In genomic region chr1:36149411-36149810, GRCm38 (mm10) we compare ENCODE assay signal across 9 mouse cellular contexts.
DNase-seq lines count a peak whose midpoint lies in the region; ATAC-seq and TF ChIP-seq lines count a peak whose summit lies in the region.
"Had no signal": no experiment of that assay in that cellular context is flagged by ENCODE, and none has a peak within 500 bp of the region (broad histone marks: within the 10 kb centered on the region; RNA-seq: fewer than 3 reads in every experiment).

No protein-coding gene starts in this region.

- no peak overlapping the region for H3K4me2 ChIP-seq in liver, postnatal 0 days (ENCODE audit: low read depth, low read length)
- H3K4me2 ChIP-seq: heart, embryonic 13.5 days had no signal

- H3K9ac ChIP-seq in liver, postnatal 0 days (replicated peaks) = no peak overlapping the region
- H3K9ac ChIP-seq: heart, embryonic 13.5 days had no signal

- peaks cover 83% of the 10 kb centered on the region for H3K36me3 ChIP-seq in liver, postnatal 0 days (replicated peaks; ENCODE audit: insufficient read depth, low read length)

- TF ChIP-seq CTCF in layer of hippocampus, adult 2 months (conservative IDR thresholded peaks at IDR 0.05) = peak; percentile 77
- peak; percentile 73 for TF ChIP-seq CTCF in liver, postnatal 0 days (IDR thresholded peaks at IDR 0.05; ENCODE audit: low read depth)

- TF ChIP-seq EP300 in liver, postnatal 0 days (IDR thresholded peaks at IDR 0.05; ENCODE audit: low read depth) = no peak

- no peak overlapping the region for H3K27ac ChIP-seq in layer of hippocampus, adult 2 months
- no peak overlapping the region for H3K27ac ChIP-seq in liver, postnatal 0 days (ENCODE audit: low read depth)

- DNase-seq in layer of hippocampus, adult 2 months (ENCODE audit: low spot score in 2 of 2) = peak in 1 of 2 experiments; percentile 23
- DNase-seq in layer of hippocampus, postnatal 36 days = no peak
- DNase-seq in MN1 (ENCODE audit: low spot score) = peak; percentile 48
- peak; percentile 46 to 55 for DNase-seq in cerebellum, postnatal 14 days
- DNase-seq in liver, postnatal 0 days = peak; percentile 51
- DNase-seq in thymus, postnatal 25 days = peak; percentile 93
- no peak for DNase-seq in layer of hippocampus, adult 9-11 months

- no peaks in the 10 kb centered on the region for H3K9me3 ChIP-seq in liver, postnatal 0 days (ENCODE audit: low read length)
- H3K9me3 ChIP-seq: heart, embryonic 13.5 days; megakaryocyte, embryonic 14.5 days had no signal

- H3K4me1 ChIP-seq in liver, postnatal 0 days (ENCODE audit: insufficient read depth) = peaks cover 3% of the 10 kb centered on the region; the same call in 1 of the 2 replicates

- no peak overlapping the region for H3K4me3 ChIP-seq in layer of hippocampus, adult 2 months
- H3K4me3 ChIP-seq in liver, postnatal 0 days (ENCODE audit: low read depth, low read length) = no peak overlapping the region
- H3K4me3 ChIP-seq: heart, embryonic 13.5 days had no signal

- H3K27me3 ChIP-seq in liver, postnatal 0 days (ENCODE audit: insufficient read depth, low read length) = no peaks in the 10 kb centered on the region
- H3K27me3 ChIP-seq: heart, embryonic 13.5 days; megakaryocyte, embryonic 14.5 days had no signal

- 53% methylated on average over 1 of the region's 1 CpGs for WGBS in liver, postnatal 0 days (ENCODE audit: insufficient replicate concordance)

- ATAC-seq in liver, postnatal 0 days = no peak

Comparison
In these comparisons a context has a peak if more than half of its experiments do, and no peak if none do; other contexts are left out.
1. DNase-seq: peak in MN1 (single experiment), cerebellum, postnatal 14 days (2 of 2), liver, postnatal 0 days (single experiment) and thymus, postnatal 25 days (single experiment); none in layer of hippocampus, postnatal 36 days (0 of 2) and layer of hippocampus, adult 9-11 months (single experiment).